Mouse (Mus musculus) liver, adult 2 months (tissue): ENCODE results near the gene Lgmn.

Experiments used
- CTCF ChIP-seq: fragments of 200-500 bp; IDR thresholded peaks from 2 replicates; pipeline ENCODE4 v1.5.1; 2011; ENCODE audit warnings: low read depth, low read length, control low read depth
- POLR2A ChIP-seq: fragments of 200-500 bp; IDR thresholded peaks from 2 replicates; pipeline ENCODE4 v1.6.1; 2011; ENCODE audit warnings: low read length, control low read depth; ENCODE audit not compliant: insufficient read depth; ENCODE audit errors: extremely low read depth

- TF ChIP-seq CTCF (no peak), POLR2A (no peak)
Observed at GRCm38 (mm10) chr12:102468136-102468535, 28.5 kb upstream of the Lgmn start.
